Mouse (Mus musculus): Measurements from ENCODE around the gene Crygd. TPM values are rescaled to one million over a fixed set of nuclear protein-coding genes. Genes with fewer than 3 reads are reported as not detected.
A peak's percentile ranks its signal among the peaks of the same experiment; 100 is the strongest.

Crygd gene
- total and polyA plus RNA-seq, 3 experiments = not detected

DNA sequence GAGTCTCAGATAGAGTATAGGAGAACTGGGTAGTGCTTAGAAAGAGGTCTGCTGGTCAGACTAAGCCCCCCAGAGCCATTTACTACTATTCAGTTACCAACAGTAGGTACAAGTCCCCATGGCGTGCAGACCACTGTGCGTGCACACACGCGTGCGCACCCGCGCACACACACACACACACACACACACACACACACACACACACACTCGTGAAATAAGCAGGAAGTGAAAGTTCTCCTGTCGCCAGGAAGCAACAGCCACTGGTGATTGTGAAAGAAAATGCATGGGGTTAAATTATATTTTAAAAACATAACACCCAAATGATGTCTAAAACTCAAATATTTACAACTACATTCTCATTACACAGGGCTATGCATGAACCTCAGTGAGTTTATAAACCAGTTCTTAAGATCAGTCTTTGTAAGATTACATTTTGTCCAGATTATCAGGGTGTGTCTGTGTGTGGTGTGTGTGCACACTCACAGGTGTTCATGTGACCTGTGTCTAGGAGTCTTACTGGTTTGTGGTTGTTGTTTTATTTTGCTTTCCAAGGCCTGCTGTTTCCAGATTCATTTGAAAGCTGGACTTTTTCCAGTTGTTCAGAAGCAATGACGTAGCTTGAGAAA, 44.5 kb upstream of the Crygd start:
- no peak overlapping the region for H3K4me3 ChIP-seq
- H3K9ac ChIP-seq (ENCODE audit: low read depth, low read length) = no peak overlapping the region
- H3K27me3 ChIP-seq (ENCODE audit: control insufficient read depth, insufficient read depth, low read length) = no peaks in the 10 kb centered on the region
- H3K79me2 ChIP-seq (replicated peaks; ENCODE audit: control insufficient read depth, insufficient read depth, low read length) = no peaks in the 10 kb centered on the region
- no peaks in the 10 kb centered on the region for H3K4me1 ChIP-seq (ENCODE audit: control insufficient read depth, insufficient read depth, low read length)
- TF ChIP-seq EP300 (IDR thresholded peaks at IDR 0.05; ENCODE audit: insufficient read depth, low read depth, low read length) = no peak
- no peak for TF ChIP-seq CTCF (IDR thresholded peaks at IDR 0.05)
- TF ChIP-seq POLR2A (IDR thresholded peaks at IDR 0.05; ENCODE audit: insufficient read depth, low read depth, low read length) = no peak
- DNase-seq = no peak
- 75% methylated on average over 10 of the region's 10 CpGs for WGBS
- no peak overlapping the region for H3K27ac ChIP-seq
- no peaks in the 10 kb centered on the region for H3K36me3 ChIP-seq (ENCODE audit: control insufficient read depth, insufficient read depth, low read length)
- intact Hi-C loops (cut with DNase I) = no loop called here

- no peaks in the 10 kb centered on the region for H3K27me3 ChIP-seq (ENCODE audit: control insufficient read depth, insufficient read depth, low read length)
- H3K4me1 ChIP-seq (ENCODE audit: control insufficient read depth, insufficient read depth, low read length) = no peaks in the 10 kb centered on the region
- H3K79me2 ChIP-seq (replicated peaks; ENCODE audit: control insufficient read depth, insufficient read depth, low read length) = no peaks in the 10 kb centered on the region
- no peak within 1 kb of the TSS for H3K27ac ChIP-seq
- 83% methylated on average over 11 of the region's 11 CpGs for WGBS
- no peaks in the 10 kb centered on the region for H3K36me3 ChIP-seq (ENCODE audit: control insufficient read depth, insufficient read depth, low read length)
- no peak within 1 kb of the TSS for H3K9ac ChIP-seq (ENCODE audit: low read depth, low read length)
- TF ChIP-seq EP300 (IDR thresholded peaks at IDR 0.05; ENCODE audit: insufficient read depth, low read depth, low read length) (no peak), POLR2A (IDR thresholded peaks at IDR 0.05; ENCODE audit: insufficient read depth, low read depth, low read length) (no peak), CTCF (IDR thresholded peaks at IDR 0.05) (no peak)
- intact Hi-C loops (cut with DNase I) = no loop called here
- no peak for DNase-seq
- H3K4me3 ChIP-seq = no peak within 1 kb of the TSS
Measured at GRCm38 (mm10) chr1:65103273-65103672, 40.0 kb upstream of the Crygd start, which contains the start of gene Cryga. Gene Cryga, minus strand, starts transcription at chr1:65103373.

- intact Hi-C loops (cut with DNase I) = no loop called here
- DNase-seq = no peak
- Histone ChIP-seq H3K4me3 (no peak overlapping the region), H3K9ac (ENCODE audit: low read depth, low read length) (no peak overlapping the region), H3K79me2 (replicated peaks; ENCODE audit: control insufficient read depth, insufficient read depth, low read length) (no peaks in the 10 kb centered on the region), H3K27me3 (ENCODE audit: control insufficient read depth, insufficient read depth, low read length) (no peaks in the 10 kb centered on the region), H3K4me1 (ENCODE audit: control insufficient read depth, insufficient read depth, low read length) (no peaks in the 10 kb centered on the region), H3K27ac (no peak overlapping the region), H3K36me3 (ENCODE audit: control insufficient read depth, insufficient read depth, low read length) (no peaks in the 10 kb centered on the region)
- TF ChIP-seq EP300 (IDR thresholded peaks at IDR 0.05; ENCODE audit: insufficient read depth, low read depth, low read length) (no peak), POLR2A (IDR thresholded peaks at IDR 0.05; ENCODE audit: insufficient read depth, low read depth, low read length) (no peak), CTCF (IDR thresholded peaks at IDR 0.05) (no peak)
- WGBS = 69% methylated on average over 3 of the region's 3 CpGs
Measured at GRCm38 (mm10) chr1:65096953-65097352, 33.7 kb upstream of the Crygd start.

- no peaks in the 10 kb centered on the region for H3K27me3 ChIP-seq (ENCODE audit: control insufficient read depth, insufficient read depth, low read length)
- DNase-seq = no peak
- intact Hi-C loops (cut with DNase I) = no loop called here
- TF ChIP-seq POLR2A (IDR thresholded peaks at IDR 0.05; ENCODE audit: insufficient read depth, low read depth, low read length) = no peak
- TF ChIP-seq EP300 (IDR thresholded peaks at IDR 0.05; ENCODE audit: insufficient read depth, low read depth, low read length) = no peak
- no peak for TF ChIP-seq CTCF (IDR thresholded peaks at IDR 0.05)
- no peaks in the 10 kb centered on the region for H3K4me1 ChIP-seq (ENCODE audit: control insufficient read depth, insufficient read depth, low read length)
- H3K27ac ChIP-seq = no peak overlapping the region
- no peaks in the 10 kb centered on the region for H3K36me3 ChIP-seq (ENCODE audit: control insufficient read depth, insufficient read depth, low read length)
- no peak overlapping the region for H3K9ac ChIP-seq (ENCODE audit: low read depth, low read length)
- H3K4me3 ChIP-seq = no peak overlapping the region
- 80% methylated on average over 3 of the region's 3 CpGs for WGBS
- no peaks in the 10 kb centered on the region for H3K79me2 ChIP-seq (replicated peaks; ENCODE audit: control insufficient read depth, insufficient read depth, low read length)
Measured at GRCm38 (mm10) chr1:65091566-65091965, 28.3 kb upstream of the Crygd start.

DNA sequence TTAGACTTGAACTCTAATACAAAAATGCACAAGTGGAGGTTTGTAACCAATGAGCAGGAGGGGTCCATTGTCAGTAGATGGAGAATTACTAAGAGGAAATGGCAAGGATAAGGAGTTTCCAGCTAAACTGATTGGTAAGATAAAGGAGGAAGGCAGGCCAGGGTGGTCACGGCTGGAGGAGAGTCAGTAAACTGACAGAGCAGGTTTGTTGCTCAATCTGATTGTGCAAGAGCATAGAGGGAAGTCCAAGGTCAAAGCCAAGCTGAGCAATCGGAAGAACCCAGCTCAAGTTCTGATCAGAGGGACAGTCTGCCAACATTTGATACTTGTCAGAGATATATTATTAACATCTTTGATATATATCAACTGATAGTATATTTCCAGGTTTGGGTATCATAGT, 27.1 kb upstream of the Crygd start:
- DNase-seq = peak in 1 of 2 experiments; percentile 31
- intact Hi-C loops (cut with DNase I) = no loop called here
- Histone ChIP-seq H3K4me1 (ENCODE audit: control insufficient read depth, insufficient read depth, low read length) (no peaks in the 10 kb centered on the region), H3K27me3 (ENCODE audit: control insufficient read depth, insufficient read depth, low read length) (no peaks in the 10 kb centered on the region), H3K36me3 (ENCODE audit: control insufficient read depth, insufficient read depth, low read length) (no peaks in the 10 kb centered on the region), H3K79me2 (replicated peaks; ENCODE audit: control insufficient read depth, insufficient read depth, low read length) (no peaks in the 10 kb centered on the region), H3K4me3 (no peak overlapping the region), H3K27ac (no peak overlapping the region), H3K9ac (ENCODE audit: low read depth, low read length) (no peak overlapping the region)
- no peak for TF ChIP-seq POLR2A (IDR thresholded peaks at IDR 0.05; ENCODE audit: insufficient read depth, low read depth, low read length)
- no peak for TF ChIP-seq CTCF (IDR thresholded peaks at IDR 0.05)
- no peak for TF ChIP-seq EP300 (IDR thresholded peaks at IDR 0.05; ENCODE audit: insufficient read depth, low read depth, low read length)
- WGBS = 40% methylated on average over 2 of the region's 2 CpGs

DNA sequence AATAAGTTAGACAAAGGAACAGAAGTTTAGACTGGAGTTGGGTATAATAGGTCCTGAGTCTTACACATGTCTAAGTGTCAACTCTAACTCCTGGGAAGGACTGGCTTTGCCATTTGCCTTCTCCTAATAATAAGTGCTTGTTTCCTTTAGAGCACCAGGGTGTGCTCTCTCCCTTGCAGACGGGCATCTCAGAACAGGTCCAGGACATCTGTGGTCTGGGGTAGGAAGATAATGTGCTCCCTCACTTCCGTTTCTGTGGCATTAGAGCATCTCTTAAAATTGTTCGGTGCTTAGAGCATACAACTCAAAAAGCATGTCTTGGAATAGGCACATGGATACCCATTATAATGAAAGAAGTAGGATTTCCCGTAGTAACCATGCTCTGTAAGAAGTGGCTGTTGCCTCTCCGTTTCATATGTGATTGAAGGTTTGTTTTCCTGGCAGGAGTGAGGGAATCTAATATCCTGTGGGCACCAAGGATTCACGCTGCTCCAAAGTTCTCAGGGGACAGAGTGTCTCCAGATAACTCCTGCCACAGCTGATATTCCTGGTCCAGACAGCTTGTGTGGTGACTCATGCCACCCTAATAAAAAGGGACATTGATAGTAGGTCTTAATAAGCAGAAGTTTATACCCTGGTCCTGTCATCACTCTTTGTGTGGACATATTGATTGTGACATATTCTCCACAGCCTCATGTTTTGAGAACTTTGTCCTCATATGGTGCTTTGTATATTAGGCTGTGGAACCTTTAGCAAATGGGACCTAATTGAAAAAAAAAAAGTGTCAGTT, 25.5 kb upstream of the Crygd start:
- no peak for TF ChIP-seq POLR2A (IDR thresholded peaks at IDR 0.05; ENCODE audit: insufficient read depth, low read depth, low read length)
- no peak for TF ChIP-seq CTCF (IDR thresholded peaks at IDR 0.05)
- TF ChIP-seq EP300 (IDR thresholded peaks at IDR 0.05; ENCODE audit: insufficient read depth, low read depth, low read length) = no peak
- no peak overlapping the region for H3K4me3 ChIP-seq
- H3K9ac ChIP-seq (ENCODE audit: low read depth, low read length) = no peak overlapping the region
- H3K36me3 ChIP-seq (ENCODE audit: control insufficient read depth, insufficient read depth, low read length) = no peaks in the 10 kb centered on the region
- H3K4me1 ChIP-seq (ENCODE audit: control insufficient read depth, insufficient read depth, low read length) = no peaks in the 10 kb centered on the region
- no peaks in the 10 kb centered on the region for H3K79me2 ChIP-seq (replicated peaks; ENCODE audit: control insufficient read depth, insufficient read depth, low read length)
- intact Hi-C loops (cut with DNase I) = no loop called here
- 55% methylated on average over 6 of the region's 6 CpGs for WGBS
- no peaks in the 10 kb centered on the region for H3K27me3 ChIP-seq (ENCODE audit: control insufficient read depth, insufficient read depth, low read length)
- H3K27ac ChIP-seq = no peak overlapping the region
- no peak for DNase-seq

All from heart, adult 2 months (tissue).